Mouse (Mus musculus): ENCODE results near the gene Gimap5. TPM values are rescaled to one million over a fixed set of nuclear protein-coding genes. Genes with fewer than 3 reads are reported as not detected.

The Gimap5 gene
- polyA plus RNA-seq, 1 experiment, result not detected

- Histone ChIP-seq H3K4me3 (ENCODE audit: insufficient read depth, low read length) (no peak within 1 kb of the TSS), H3K4me1 (ENCODE audit: control insufficient read depth, insufficient read depth, low read length) (no peaks in the 10 kb centered on the region), H3K27ac (ENCODE audit: insufficient read depth, low read length) (no peak within 1 kb of the TSS)
- TF ChIP-seq CTCF (IDR thresholded peaks at IDR 0.05; ENCODE audit: borderline replicate concordance, insufficient read depth, low read length) (no peak), POLR2A (IDR thresholded peaks at IDR 0.05; ENCODE audit: low read depth, low read length) (no peak)
These were observed 6.8 kb upstream of the Gimap5 start, which contains the start of gene Gimap1 for GRCm38 (mm10) chr6:48738961-48739779. Gene Gimap1 (plus strand): TSS chr6:48739054.

GRCm38 (mm10) chr6:48739780-48740055 lies 6.3 kb upstream of the Gimap5 start:
- no peaks in the 10 kb centered on the region for H3K4me1 ChIP-seq (ENCODE audit: control insufficient read depth, insufficient read depth, low read length)
- TF ChIP-seq POLR2A (IDR thresholded peaks at IDR 0.05; ENCODE audit: low read depth, low read length) (no peak), CTCF (IDR thresholded peaks at IDR 0.05; ENCODE audit: borderline replicate concordance, insufficient read depth, low read length) (no peak)
- no peak overlapping the region for H3K27ac ChIP-seq (ENCODE audit: insufficient read depth, low read length)
- H3K4me3 ChIP-seq (ENCODE audit: insufficient read depth, low read length), result no peak overlapping the region

GRCm38 (mm10) chr6:48740501-48741169 lies 5.4 kb upstream of the Gimap5 start:
- Histone ChIP-seq H3K4me1 (ENCODE audit: control insufficient read depth, insufficient read depth, low read length) (no peaks in the 10 kb centered on the region), H3K4me3 (ENCODE audit: insufficient read depth, low read length) (no peak overlapping the region), H3K27ac (ENCODE audit: insufficient read depth, low read length) (no peak overlapping the region)
- TF ChIP-seq CTCF (IDR thresholded peaks at IDR 0.05; ENCODE audit: borderline replicate concordance, insufficient read depth, low read length), result no peak
- no peak for TF ChIP-seq POLR2A (IDR thresholded peaks at IDR 0.05; ENCODE audit: low read depth, low read length)

- TF ChIP-seq CTCF (IDR thresholded peaks at IDR 0.05; ENCODE audit: borderline replicate concordance, insufficient read depth, low read length), result no peak
- no peak for TF ChIP-seq POLR2A (IDR thresholded peaks at IDR 0.05; ENCODE audit: low read depth, low read length)
- H3K4me3 ChIP-seq (ENCODE audit: insufficient read depth, low read length), result no peak overlapping the region
- H3K4me1 ChIP-seq (ENCODE audit: control insufficient read depth, insufficient read depth, low read length), result no peaks in the 10 kb centered on the region
- no peak overlapping the region for H3K27ac ChIP-seq (ENCODE audit: insufficient read depth, low read length)
These were observed 4.7 kb upstream of the Gimap5 start for GRCm38 (mm10) chr6:48741273-48741672.

- Histone ChIP-seq H3K4me1 (ENCODE audit: control insufficient read depth, insufficient read depth, low read length) (no peaks in the 10 kb centered on the region), H3K27ac (ENCODE audit: insufficient read depth, low read length) (no peak overlapping the region), H3K4me3 (ENCODE audit: insufficient read depth, low read length) (no peak overlapping the region)
- no peak for TF ChIP-seq POLR2A (IDR thresholded peaks at IDR 0.05; ENCODE audit: low read depth, low read length)
- TF ChIP-seq CTCF (IDR thresholded peaks at IDR 0.05; ENCODE audit: borderline replicate concordance, insufficient read depth, low read length), result no peak
These were observed 4.2 kb upstream of the Gimap5 start for GRCm38 (mm10) chr6:48741711-48742206.

- Histone ChIP-seq H3K4me1 (ENCODE audit: control insufficient read depth, insufficient read depth, low read length) (no peaks in the 10 kb centered on the region), H3K4me3 (ENCODE audit: insufficient read depth, low read length) (no peak overlapping the region), H3K27ac (ENCODE audit: insufficient read depth, low read length) (no peak overlapping the region)
- no peak for TF ChIP-seq POLR2A (IDR thresholded peaks at IDR 0.05; ENCODE audit: low read depth, low read length)
- TF ChIP-seq CTCF (IDR thresholded peaks at IDR 0.05; ENCODE audit: borderline replicate concordance, insufficient read depth, low read length), result no peak
These were observed 3.3 kb upstream of the Gimap5 start for GRCm38 (mm10) chr6:48742422-48743351.

- Histone ChIP-seq H3K27ac (ENCODE audit: insufficient read depth, low read length) (no peak overlapping the region), H3K4me3 (ENCODE audit: insufficient read depth, low read length) (no peak overlapping the region), H3K4me1 (ENCODE audit: control insufficient read depth, insufficient read depth, low read length) (no peaks in the 10 kb centered on the region)
- TF ChIP-seq CTCF (IDR thresholded peaks at IDR 0.05; ENCODE audit: borderline replicate concordance, insufficient read depth, low read length), result no peak
- no peak for TF ChIP-seq POLR2A (IDR thresholded peaks at IDR 0.05; ENCODE audit: low read depth, low read length)
These were observed 507 bp upstream of the Gimap5 start for GRCm38 (mm10) chr6:48745490-48745889.

- TF ChIP-seq POLR2A (IDR thresholded peaks at IDR 0.05; ENCODE audit: low read depth, low read length) (no peak), CTCF (IDR thresholded peaks at IDR 0.05; ENCODE audit: borderline replicate concordance, insufficient read depth, low read length) (no peak)
- no peak overlapping the region for H3K4me3 ChIP-seq (ENCODE audit: insufficient read depth, low read length)
- H3K27ac ChIP-seq (ENCODE audit: insufficient read depth, low read length), result no peak overlapping the region
- no peaks in the 10 kb centered on the region for H3K4me1 ChIP-seq (ENCODE audit: control insufficient read depth, insufficient read depth, low read length)
These were observed 1.3 kb downstream of the Gimap5 start for GRCm38 (mm10) chr6:48747091-48747966.
